Mouse (Mus musculus) kidney, postnatal 10 days (tissue): ENCODE results near the gene Msi2.
A peak's percentile ranks its signal among the peaks of the same experiment; 100 is the strongest.

Experiments
- DNase-seq: peaks from one replicate; pipeline ENCODE4 v3.0.0; 2021; ENCODE audit warnings: mixed read lengths

Msi2 gene

GRCm38 (mm10) chr11:88472731-88473130 lies 245.6 kb downstream of the Msi2 start:
- no peak for DNase-seq

- peak; percentile 61 for DNase-seq
Observed at GRCm38 (mm10) chr11:88471981-88472647, 246.2 kb downstream of the Msi2 start.

- no peak for DNase-seq
Observed at GRCm38 (mm10) chr11:88470599-88470998, 247.7 kb downstream of the Msi2 start.

GRCm38 (mm10) chr11:88468996-88469395 lies 249.3 kb downstream of the Msi2 start:
- no peak for DNase-seq

GRCm38 (mm10) chr11:88467498-88468245 lies 250.6 kb downstream of the Msi2 start:
- peak; percentile 79 for DNase-seq

- no peak for DNase-seq
Observed at GRCm38 (mm10) chr11:88463951-88464350, 254.4 kb downstream of the Msi2 start.

GRCm38 (mm10) chr11:88462789-88463188 lies 255.5 kb downstream of the Msi2 start:
- no peak for DNase-seq

- no peak for DNase-seq
Observed at GRCm38 (mm10) chr11:88461601-88462000, 256.7 kb downstream of the Msi2 start.

- peak; percentile 78 for DNase-seq
Observed at GRCm38 (mm10) chr11:88459946-88460736, 258.2 kb downstream of the Msi2 start.

- DNase-seq = no peak
Observed at GRCm38 (mm10) chr11:88457241-88457738, 261.0 kb downstream of the Msi2 start.

- no peak for DNase-seq
Observed at GRCm38 (mm10) chr11:88454867-88455806, 263.2 kb downstream of the Msi2 start.

GRCm38 (mm10) chr11:88449180-88449579 lies 269.1 kb downstream of the Msi2 start:
- no peak for DNase-seq

- no peak for DNase-seq
Observed at GRCm38 (mm10) chr11:88448571-88448970, 269.7 kb downstream of the Msi2 start.

- DNase-seq = no peak
Observed at GRCm38 (mm10) chr11:88447350-88447749, 271.0 kb downstream of the Msi2 start.

- no peak for DNase-seq
Observed at GRCm38 (mm10) chr11:88443905-88444304, 274.4 kb downstream of the Msi2 start.

GRCm38 (mm10) chr11:88443291-88443690 lies 275.0 kb downstream of the Msi2 start:
- DNase-seq = peak; percentile 44

- DNase-seq = no peak
Observed at GRCm38 (mm10) chr11:88441871-88442740, 276.2 kb downstream of the Msi2 start.

- DNase-seq = no peak
Observed at GRCm38 (mm10) chr11:88438659-88439058, 279.7 kb downstream of the Msi2 start.

GRCm38 (mm10) chr11:88436596-88436995 lies 281.7 kb downstream of the Msi2 start:
- no peak for DNase-seq

GRCm38 (mm10) chr11:88435543-88435942 lies 282.8 kb downstream of the Msi2 start:
- DNase-seq = no peak
